Mouse (Mus musculus): ENCODE results near the gene Cntn5.

The Cntn5 gene

DNA sequence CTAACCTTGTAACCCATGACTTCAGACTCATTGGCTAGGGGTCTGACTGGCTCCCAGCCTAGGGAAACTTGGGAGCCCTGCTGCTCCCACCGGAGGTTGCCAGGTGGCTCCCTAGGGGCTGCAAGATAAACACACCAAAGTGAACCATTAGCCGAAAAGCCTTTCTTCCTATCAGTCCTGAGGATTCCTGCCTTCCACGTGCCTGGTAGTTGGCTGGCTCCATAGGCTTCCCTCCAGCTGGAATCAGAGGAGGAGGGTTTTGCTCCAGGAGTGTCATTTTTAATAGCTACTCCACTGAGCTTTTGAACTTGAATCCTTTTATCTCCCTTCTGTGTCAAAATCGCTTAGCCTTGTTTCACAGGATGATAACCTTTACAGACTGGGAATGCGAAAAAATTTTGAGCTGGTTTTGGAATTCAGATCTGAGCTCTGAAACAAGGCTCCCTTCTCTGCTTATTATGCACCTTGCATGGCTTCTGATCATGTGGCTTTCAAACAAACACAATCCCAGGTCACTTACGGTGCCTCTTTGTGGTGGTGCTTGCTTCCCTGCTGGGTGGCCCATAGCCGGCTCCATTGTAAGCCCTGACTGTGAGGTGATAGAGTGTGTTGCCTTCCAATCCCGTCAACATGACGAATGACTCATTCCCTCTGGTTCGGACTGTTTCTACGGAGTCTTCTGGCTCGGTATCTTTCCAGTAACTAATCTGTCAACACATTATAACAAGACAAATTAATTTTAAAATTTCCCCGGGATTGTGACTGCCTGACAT is 1231.1 kb downstream of the Cntn5 start:
- no peak for DNase-seq

DNA sequence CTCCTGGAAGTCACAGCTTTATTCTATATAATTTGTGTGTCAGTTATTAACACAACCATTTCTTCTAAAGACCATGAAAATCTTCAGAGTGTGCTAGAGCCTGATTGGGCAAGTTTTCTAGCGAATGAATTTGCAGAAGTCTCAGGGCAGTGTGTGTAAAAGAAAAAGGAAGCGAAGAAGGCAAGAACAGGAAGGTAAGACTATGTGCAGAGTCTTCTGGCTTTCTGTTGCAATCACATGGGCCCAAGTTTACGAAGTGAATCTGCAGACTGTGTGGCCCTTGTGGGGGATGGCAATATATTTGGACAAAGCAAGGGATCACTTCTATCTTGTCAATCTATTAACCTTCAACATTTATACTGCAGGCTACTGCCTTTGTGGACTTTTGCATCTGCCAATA is 1251.1 kb downstream of the Cntn5 start:
- DNase-seq = no peak

DNA sequence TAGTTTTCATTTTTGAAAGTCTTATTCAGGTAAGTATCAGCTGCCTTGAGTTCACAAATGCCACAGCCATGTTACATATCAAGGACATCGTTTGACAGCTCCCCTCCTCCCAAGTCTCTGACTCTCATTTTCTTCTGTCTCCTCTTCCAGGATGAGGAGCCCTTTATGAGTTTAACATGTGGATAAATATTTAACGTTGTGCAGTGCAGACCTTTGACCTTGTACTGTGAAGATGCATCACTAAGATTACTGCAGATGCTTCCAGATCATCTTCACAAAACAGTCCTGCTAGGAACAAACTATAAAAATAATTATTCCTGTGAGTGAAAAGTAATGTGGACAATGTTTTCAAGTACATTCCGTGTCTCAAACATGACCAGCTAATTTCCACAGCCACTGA is 1257.2 kb downstream of the Cntn5 start:
- DNase-seq = no peak

GRCm38 (mm10) chr9:9646276-9646675 is 1258.3 kb downstream of the Cntn5 start:
- no peak for DNase-seq
